Mouse (Mus musculus) bone marrow, adult 2 months (tissue): Measurements from ENCODE around the gene Pard6a.

Experiments
- CTCF ChIP-seq: fragments of 200-500 bp; IDR thresholded peaks from 2 replicates; pipeline ENCODE4 v1.5.1; 2011; ENCODE audit warnings: low read length, control low read depth; ENCODE audit not compliant: control insufficient read depth, insufficient read depth
- POLR2A ChIP-seq: fragments of 200-500 bp; IDR thresholded peaks from 2 replicates; pipeline ENCODE4 v1.6.1; 2011; ENCODE audit warnings: low read depth, mild to moderate bottlenecking, control low read depth, low read length, borderline replicate concordance; ENCODE audit not compliant: control insufficient read depth

GRCm38 (mm10) chr8:105697196-105697780 lies 3.7 kb upstream of the Pard6a start:
- no peak for TF ChIP-seq CTCF
- no peak for TF ChIP-seq POLR2A
